Mouse (Mus musculus) spleen, adult 2 months (tissue): ENCODE results near the gene Sigmar1. TPM values are rescaled to one million over a fixed set of nuclear protein-coding genes. Genes with fewer than 3 reads are reported as not detected.
"Not testable (repeated sequence)": the region's sequence is repeated elsewhere in the genome, so short reads cannot be mapped to it uniquely, and the experiment has no call there.

Experiments used
- DNase-seq, 2 experiments: peaks; one replicate each; pipeline versions ENCODE4 v3.0.0 to v3.0.0-alpha.2; 2012 to 2021; ENCODE audit warnings: low spot score in 2 of 2, low read depth in 1 of 2
- H3K27ac ChIP-seq: fragments of 200-500 bp; 2 replicates; pipeline ENCODE4 v1.5.1; 2012; ENCODE audit warnings: low read length, inconsistent platforms; ENCODE audit not compliant: insufficient read depth
- H3K27me3 ChIP-seq: fragments of 200-500 bp; 2 replicates; pipeline ENCODE4 v1.6.1; 2012; ENCODE audit warnings: mild to moderate bottlenecking, moderate library complexity, low read length, inconsistent platforms; ENCODE audit not compliant: control insufficient read depth, insufficient read depth
- H3K36me3 ChIP-seq: fragments of 200-500 bp; 2 replicates; pipeline ENCODE4 v1.6.1; 2012; ENCODE audit warnings: mild to moderate bottlenecking, low read length, inconsistent platforms; ENCODE audit not compliant: control insufficient read depth, insufficient read depth
- H3K4me1 ChIP-seq: fragments of 200-500 bp; 2 replicates; pipeline ENCODE4 v1.6.1; 2011; ENCODE audit warnings: inconsistent platforms; ENCODE audit not compliant: control insufficient read depth, insufficient read depth, insufficient read length
- H3K4me3 ChIP-seq: fragments of 200-500 bp; 2 replicates; pipeline ENCODE4 v1.5.1; 2011; ENCODE audit warnings: mild to moderate bottlenecking, inconsistent platforms; ENCODE audit not compliant: insufficient read depth, insufficient read length; ENCODE audit errors: extremely low read depth
- CTCF ChIP-seq: fragments of 200-500 bp; IDR thresholded peaks from 2 replicates; pipeline ENCODE4 v1.5.1; 2011; ENCODE audit warnings: mild to moderate bottlenecking, inconsistent platforms; ENCODE audit not compliant: insufficient read depth, insufficient read length, insufficient replicate concordance; ENCODE audit errors: extremely low read depth
- POLR2A ChIP-seq: fragments of 200-500 bp; IDR thresholded peaks from 2 replicates; pipeline ENCODE4 v1.6.1; 2011; ENCODE audit warnings: low read depth, low read length, inconsistent platforms
- WGBS: fragments of 180-500 bp; shearing (Covaris S2); methylation state at CpG from one replicate; pipeline ENCODE4 v1.1.7; 2018; 5-methylcytosine and 5-hydroxymethylcytosine counted together
- polyA plus RNA-seq: library from polyadenylated mRNA; depleted of rRNA; stranded (reverse); fragments of >200 nt; gene quantifications from 2 replicates; pipeline ENCODE4 v1.2.3, GENCODE M21; 2012

The Sigmar1 gene
- polyA plus RNA-seq, 1 experiment = 48.3 TPM

DNA sequence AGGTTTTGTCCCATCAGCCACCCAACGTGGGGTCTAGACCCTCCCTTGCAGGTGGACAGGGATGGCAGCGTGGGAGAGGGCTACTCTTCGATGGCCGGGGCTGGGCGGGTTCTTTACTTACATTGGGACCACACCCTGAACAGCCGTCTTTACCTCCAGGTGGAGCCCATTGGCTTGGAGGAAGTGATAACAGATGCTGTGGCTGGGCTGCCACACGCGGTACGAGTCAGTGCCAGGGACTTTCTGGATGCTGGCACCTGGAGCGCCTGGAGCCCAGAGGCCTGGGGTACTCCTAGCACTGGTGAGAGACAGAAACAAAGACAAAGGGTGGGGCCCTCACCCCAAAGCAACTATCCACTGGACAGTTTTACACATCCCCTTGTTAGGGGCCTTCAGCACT lies 11.3 kb upstream of the Sigmar1 start:
- H3K27ac ChIP-seq, H3K27me3 ChIP-seq, H3K4me1 ChIP-seq, H3K4me3 ChIP-seq, DNase-seq, H3K36me3 ChIP-seq: not testable (repeated sequence)
- 71% methylated on average over 10 of the region's 10 CpGs for WGBS

GRCm38 (mm10) chr4:41763176-41763575 lies 7.2 kb upstream of the Sigmar1 start:
- H3K27me3 ChIP-seq, H3K4me3 ChIP-seq, H3K4me1 ChIP-seq, DNase-seq, H3K27ac ChIP-seq, H3K36me3 ChIP-seq: not testable (repeated sequence)
- 82% methylated on average over 6 of the region's 6 CpGs for WGBS

DNA sequence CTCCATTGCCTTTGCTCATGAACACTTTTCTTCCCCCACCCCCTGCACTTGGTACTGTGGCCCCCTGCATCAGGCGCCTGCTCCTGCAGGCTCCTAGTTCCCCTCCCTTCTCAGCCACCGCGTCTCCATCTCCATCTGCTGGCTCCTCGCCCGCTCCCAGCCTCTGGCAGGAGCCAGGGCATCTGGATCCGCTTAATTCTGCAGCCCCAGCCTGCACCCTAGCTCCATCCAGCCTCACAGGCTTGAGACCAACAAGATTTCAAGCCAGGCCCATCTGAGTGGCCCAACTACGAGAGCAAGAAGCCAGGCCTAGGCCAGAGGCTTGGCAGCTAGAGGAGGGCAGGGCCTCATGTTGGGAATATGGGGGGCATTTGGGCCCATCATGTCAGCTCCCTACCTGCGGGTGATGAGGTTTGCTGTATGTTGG lies 6.7 kb upstream of the Sigmar1 start:
- not testable (repeated sequence) for H3K27me3 ChIP-seq, H3K36me3 ChIP-seq, DNase-seq, H3K27ac ChIP-seq, H3K4me1 ChIP-seq, H3K4me3 ChIP-seq
- 91% methylated on average over 8 of the region's 8 CpGs for WGBS

GRCm38 (mm10) chr4:41762099-41762687 lies 6.2 kb upstream of the Sigmar1 start:
- Histone ChIP-seq H3K27ac (no peak overlapping the region), H3K27me3 (no peaks in the 10 kb centered on the region), H3K4me1 (no peaks in the 10 kb centered on the region), H3K36me3 (peaks cover 4% of the 10 kb centered on the region), H3K4me3 (no peak overlapping the region)
- no peak for DNase-seq
- TF ChIP-seq CTCF (no peak), POLR2A (no peak)
- 75% methylated on average over 8 of the region's 8 CpGs for WGBS

DNA sequence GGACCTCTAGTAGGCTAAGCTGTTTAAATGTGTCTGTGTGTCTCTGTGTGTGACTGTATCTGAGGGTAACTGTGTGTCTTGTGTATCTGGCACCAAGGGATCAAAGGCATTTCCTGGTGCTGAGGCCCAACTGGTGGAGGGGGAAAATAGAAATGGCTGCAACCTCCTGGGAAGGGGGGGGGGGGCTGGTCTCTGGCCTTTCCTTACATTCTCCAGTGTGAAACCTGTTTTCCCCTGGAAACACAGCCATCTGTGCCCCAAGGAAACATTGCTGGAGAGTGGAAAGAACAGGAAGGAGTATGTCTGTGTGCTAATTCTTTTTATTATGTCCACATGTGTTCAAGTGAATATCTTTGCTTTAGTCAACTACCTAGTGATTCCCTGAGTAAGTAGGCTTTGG lies 5.7 kb upstream of the Sigmar1 start:
- H3K27ac ChIP-seq = no peak overlapping the region
- no peaks in the 10 kb centered on the region for H3K4me1 ChIP-seq
- H3K27me3 ChIP-seq = no peaks in the 10 kb centered on the region
- TF ChIP-seq POLR2A (no peak), CTCF (no peak)
- peaks cover 8% of the 10 kb centered on the region for H3K36me3 ChIP-seq
- H3K4me3 ChIP-seq = no peak overlapping the region
- no peak for DNase-seq

GRCm38 (mm10) chr4:41760911-41761310 lies 5.0 kb upstream of the Sigmar1 start:
- H3K36me3 ChIP-seq = peaks cover 8% of the 10 kb centered on the region
- no peak overlapping the region for H3K4me3 ChIP-seq
- no peak overlapping the region for H3K27ac ChIP-seq
- WGBS = 76% methylated on average over 4 of the region's 4 CpGs
- TF ChIP-seq POLR2A (no peak), CTCF (no peak)
- no peaks in the 10 kb centered on the region for H3K27me3 ChIP-seq
- H3K4me1 ChIP-seq = no peaks in the 10 kb centered on the region; the same call in 1 of the 2 replicates
- no peak for DNase-seq

GRCm38 (mm10) chr4:41760288-41760721 lies 4.3 kb upstream of the Sigmar1 start:
- peak overlapping the region; percentile 44; the same call in 1 of the 2 replicates for H3K27ac ChIP-seq
- peak overlapping the region; percentile 22; the same call in 1 of the 2 replicates for H3K4me3 ChIP-seq
- H3K27me3 ChIP-seq = no peaks in the 10 kb centered on the region
- no peaks in the 10 kb centered on the region; the same call in 1 of the 2 replicates for H3K4me1 ChIP-seq
- 10% methylated on average over 15 of the region's 15 CpGs for WGBS
- TF ChIP-seq CTCF = no peak
- TF ChIP-seq POLR2A = no peak; the same call in 1 of the 2 replicates
- peak in 1 of 2 experiments; percentile 20 for DNase-seq
- peaks cover 7% of the 10 kb centered on the region; the same call in 1 of the 2 replicates for H3K36me3 ChIP-seq
